Mouse (Mus musculus): ENCODE results near the gene Sec31a.

DNA sequence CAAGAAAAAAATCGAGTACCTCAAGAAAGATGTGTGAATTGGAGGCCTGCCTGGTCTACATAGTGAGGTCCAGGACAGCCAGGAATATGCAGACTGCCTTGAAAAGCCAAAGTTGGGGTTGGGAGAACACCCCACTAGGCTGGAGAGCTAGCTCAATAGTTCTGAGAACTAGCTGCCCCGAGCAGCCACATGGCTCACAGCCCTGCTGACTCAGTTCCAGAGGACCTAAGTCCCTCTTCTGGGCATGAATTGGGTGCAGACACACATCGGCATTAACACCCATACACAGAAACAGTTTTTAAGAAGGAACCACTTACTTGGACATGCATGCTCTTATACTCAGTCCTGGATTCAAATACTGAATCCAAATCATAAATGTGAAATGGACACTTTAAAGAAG is 8.2 kb upstream of the Sec31a start:
- no peak for TF ChIP-seq ZC3H11A (IDR thresholded peaks at IDR 0.05; ENCODE audit: borderline replicate concordance, low read depth, low read length)
- no peak for TF ChIP-seq CHD2 (IDR thresholded peaks at IDR 0.05; ENCODE audit: low read depth, low read length)
- TF ChIP-seq MAFK (IDR thresholded peaks at IDR 0.05; ENCODE audit: insufficient read depth, low read depth, low read length) = no peak

Data from ES-E14 (cell line).